ENCODE assay signal across 9 mouse cellular contexts in genomic region chr15:84446997-84447396, GRCm38 (mm10). TPM values are rescaled to one million over a fixed set of nuclear protein-coding genes. Genes with fewer than 3 reads are reported as not detected.
DNase-seq lines count a peak whose midpoint lies in the region; ATAC-seq and TF ChIP-seq lines count a peak whose summit lies in the region.
"Had no signal": no experiment of that assay in that cellular context is flagged by ENCODE, and none has a peak within 500 bp of the region (broad histone marks: within the 10 kb centered on the region; RNA-seq: fewer than 3 reads in every experiment).

Shisal1 (minus strand) TSS chr15:84447097.

- no peak within 1 kb of the TSS for H3K27ac ChIP-seq in kidney, adult 2 months (ENCODE audit: insufficient read depth, low read depth, low read length)
- H3K27ac ChIP-seq in embryonic facial prominence, embryonic 10.5 days (replicated peaks), result peak within 1 kb of the TSS; percentile 82
- no peak within 1 kb of the TSS for H3K27ac ChIP-seq in intestine, embryonic 14.5 days (ENCODE audit: low read depth)
- peak within 1 kb of the TSS; percentile 30; the same call in 1 of the 2 replicates for H3K27ac ChIP-seq in midbrain, embryonic 11.5 days (ENCODE audit: low read depth, low read length)

- H3K9ac ChIP-seq in intestine, embryonic 14.5 days (ENCODE audit: low read length), result peak within 1 kb of the TSS; percentile 44
- H3K9ac ChIP-seq in midbrain, embryonic 11.5 days (ENCODE audit: low read length), result peak within 1 kb of the TSS; percentile 89

- H3K27me3 ChIP-seq in kidney, adult 2 months (replicated peaks; ENCODE audit: control insufficient read depth, insufficient read depth, low read length), result no peaks in the 10 kb centered on the region
- H3K27me3 ChIP-seq in embryonic facial prominence, embryonic 10.5 days (replicated peaks; ENCODE audit: low read depth, poor library complexity, severe bottlenecking), result peaks cover 100% of the 10 kb centered on the region
- peaks cover 45% of the 10 kb centered on the region for H3K27me3 ChIP-seq in intestine, embryonic 14.5 days (replicated peaks; ENCODE audit: control insufficient read depth, insufficient read depth, low read length)
- peaks cover 10% of the 10 kb centered on the region for H3K27me3 ChIP-seq in midbrain, embryonic 11.5 days (ENCODE audit: control insufficient read depth, insufficient read depth, low read length)

- no peak for TF ChIP-seq CTCF in kidney, adult 2 months (conservative IDR thresholded peaks at IDR 0.05; ENCODE audit: insufficient read depth, insufficient read length, low read depth, low read length)

- ATAC-seq in intestine, embryonic 14.5 days (replicated peaks; ENCODE audit: low FRiP score, low TSS enrichment, low read depth), result no peak
- no peak for ATAC-seq in midbrain, embryonic 11.5 days (ENCODE audit: low FRiP score)
- ATAC-seq: Patski had no signal

- H3K4me1 ChIP-seq in kidney, adult 2 months (ENCODE audit: control insufficient read depth, insufficient read depth, low read length), result no peaks in the 10 kb centered on the region
- H3K4me1 ChIP-seq in embryonic facial prominence, embryonic 10.5 days, result peaks cover 55% of the 10 kb centered on the region
- H3K4me1 ChIP-seq in intestine, embryonic 14.5 days (replicated peaks; ENCODE audit: control insufficient read depth, insufficient read depth, low read length), result peaks cover 17% of the 10 kb centered on the region; the same call in 1 of the 2 replicates
- H3K4me1 ChIP-seq in midbrain, embryonic 11.5 days (ENCODE audit: control insufficient read depth, insufficient read depth, low read length), result peaks cover 40% of the 10 kb centered on the region

- WGBS in kidney, adult 2 months, result 28% methylated on average over 9 of the region's 9 CpGs
- 13% methylated on average over 9 of the region's 9 CpGs for WGBS in embryonic facial prominence, embryonic 10.5 days
- WGBS in intestine, embryonic 14.5 days, result 16% methylated on average over 9 of the region's 9 CpGs
- 17% methylated on average over 7 of the region's 9 CpGs for WGBS in midbrain, embryonic 11.5 days

- H3K9me3 ChIP-seq in embryonic facial prominence, embryonic 10.5 days, result no peaks in the 10 kb centered on the region
- H3K9me3 ChIP-seq in intestine, embryonic 14.5 days (ENCODE audit: control insufficient read depth, low read length), result no peaks in the 10 kb centered on the region
- no peaks in the 10 kb centered on the region for H3K9me3 ChIP-seq in midbrain, embryonic 11.5 days (ENCODE audit: control insufficient read depth, low read length)

- H3K36me3 ChIP-seq in kidney, adult 2 months (ENCODE audit: control insufficient read depth, insufficient read depth, low read length), result no peaks in the 10 kb centered on the region
- H3K36me3 ChIP-seq in embryonic facial prominence, embryonic 10.5 days (replicated peaks), result no peaks in the 10 kb centered on the region
- H3K36me3 ChIP-seq in intestine, embryonic 14.5 days (ENCODE audit: control insufficient read depth, insufficient read depth, low read length), result no peaks in the 10 kb centered on the region
- H3K36me3 ChIP-seq in midbrain, embryonic 11.5 days (ENCODE audit: control insufficient read depth, insufficient read depth, low read length), result no peaks in the 10 kb centered on the region

- peak within 1 kb of the TSS; percentile 73 for H3K4me2 ChIP-seq in intestine, embryonic 14.5 days (ENCODE audit: low read length)
- H3K4me2 ChIP-seq in midbrain, embryonic 11.5 days, result peak within 1 kb of the TSS; percentile 93

- H3K4me3 ChIP-seq in kidney, adult 2 months (ENCODE audit: insufficient read depth, low read depth, low read length), result peak within 1 kb of the TSS; percentile 26; the same call in 1 of the 2 replicates
- H3K4me3 ChIP-seq in embryonic facial prominence, embryonic 10.5 days, result peak within 1 kb of the TSS; percentile 71
- H3K4me3 ChIP-seq in intestine, embryonic 14.5 days (ENCODE audit: low read depth, low read length), result peak within 1 kb of the TSS; percentile 46
- H3K4me3 ChIP-seq in midbrain, embryonic 11.5 days (ENCODE audit: low read depth, low read length), result peak within 1 kb of the TSS; percentile 64

- no peak for DNase-seq in kidney, adult 2 months
- no peak for DNase-seq in kidney, postnatal 36 days
- DNase-seq in embryonic facial prominence, embryonic 10.5 days (ENCODE audit: low spot score), result no peak
- DNase-seq in intestine, embryonic 14.5 days (ENCODE audit: low spot score), result no peak
- no peak for DNase-seq in midbrain, embryonic 11.5 days (ENCODE audit: low spot score, missing footprints)
- no peak for DNase-seq in natural killer cell, adult 2 months (ENCODE audit: low spot score in 2 of 2)
- DNase-seq in cerebellum, adult 18-20 months, result no peak
- DNase-seq in lung, postnatal 36 days, result no peak

- no peak for TF ChIP-seq POLR2A in kidney, adult 2 months (IDR thresholded peaks at IDR 0.05; ENCODE audit: low read depth, low read length)

RNA-seq across cellular contexts. Expression of gene Shisal1, which starts in this region (rescaled TPM):
- 1.6 and 2.2 TPM in 2 replicates for polyA plus RNA-seq in kidney, adult 2 months (2012; rRNA removed)
- polyA plus RNA-seq in embryonic facial prominence, embryonic 10.5 days (2016; fragmentation: Nextera tagmentation; extraction: Ambion mirVana), result 1.9 and 2.2 TPM in 2 replicates
- 1.8 and 2.6 TPM in 2 replicates for polyA plus RNA-seq in intestine, embryonic 14.5 days (2014; fragmentation: Nextera tagmentation; extraction: Ambion mirVana)
- 7.8 and 8.3 TPM in 2 replicates for polyA plus RNA-seq in midbrain, embryonic 11.5 days (2014; fragmentation: Nextera tagmentation; extraction: Ambion mirVana)

Comparison
In these comparisons a context has a peak if more than half of its experiments do, and no peak if none do; other contexts are left out.
1. H3K27ac ChIP-seq: peak in embryonic facial prominence, embryonic 10.5 days (single experiment) and midbrain, embryonic 11.5 days (single experiment); none in kidney, adult 2 months (single experiment) and intestine, embryonic 14.5 days (single experiment).
2. Peak in every context shown above with its lines, with median percentiles within 50 percentile points of each other: H3K4me3 ChIP-seq.